Mouse (Mus musculus) bone marrow macrophage, adult 2 months (primary cell): ENCODE measurements around the gene Ccdc142. TPM values are rescaled to one million over a fixed set of nuclear protein-coding genes. Genes with fewer than 3 reads are reported as not detected.

Experiments
- H3K27ac ChIP-seq: 2 replicates; pipeline ENCODE4 v1.5.1; 2012; ENCODE audit warnings: low read depth, low read length; ENCODE audit not compliant: insufficient read depth
- H3K4me1 ChIP-seq: 2 replicates; pipeline ENCODE4 v1.6.1; 2012; ENCODE audit warnings: low read length; ENCODE audit not compliant: control insufficient read depth, insufficient read depth
- H3K4me3 ChIP-seq: 2 replicates; pipeline ENCODE4 v1.5.1; 2012; ENCODE audit warnings: mild to moderate bottlenecking, low read length, moderate library complexity; ENCODE audit not compliant: insufficient read depth
- CTCF ChIP-seq: IDR thresholded peaks from 2 replicates; pipeline ENCODE4 v1.5.1; 2012; ENCODE audit warnings: low read depth, mild to moderate bottlenecking, low read length, moderate library complexity
- POLR2A ChIP-seq: IDR thresholded peaks from 2 replicates; pipeline ENCODE4 v1.6.1; 2012; ENCODE audit warnings: mild to moderate bottlenecking, low read depth, low read length, borderline replicate concordance
- polyA plus RNA-seq: library from polyadenylated mRNA; stranded (reverse); fragments of >200 nt; gene quantifications from 2 replicates; pipeline ENCODE4 v1.2.4, GENCODE M21; 2012; ENCODE audit not compliant: missing spikeins, insufficient read depth, insufficient read length

Gene Ccdc142
- polyA plus RNA-seq, 1 experiment = 3.2 TPM

DNA sequence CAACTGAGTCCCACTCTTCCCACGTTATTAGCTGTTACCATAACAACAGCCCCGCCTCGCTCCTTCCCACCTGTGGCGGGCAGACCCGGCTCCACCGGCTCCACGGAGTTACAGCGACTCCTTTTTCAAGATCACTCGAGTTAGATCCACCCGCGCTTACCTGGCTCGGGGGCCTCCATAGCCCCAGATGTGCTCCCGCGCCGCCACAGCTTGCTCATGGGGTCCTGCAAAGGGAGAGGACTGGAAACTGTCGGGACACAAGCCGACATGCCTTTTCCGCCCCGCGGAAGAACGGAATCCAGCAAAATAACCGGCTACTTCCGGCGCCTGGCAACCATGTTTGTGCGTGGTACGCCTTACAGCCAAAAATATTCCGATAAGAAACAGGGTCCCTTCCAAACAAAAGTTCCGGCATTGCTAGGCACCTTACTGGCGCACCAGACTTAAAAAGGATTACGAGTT is 23.5 kb downstream of the Ccdc142 start:
- H3K27ac ChIP-seq = 0 out of 2 replicates have a peak overlapping the region, but pooled peaks have one; percentile 22
- H3K4me3 ChIP-seq = peak overlapping the region; percentile 85
- peaks cover 9% of the 10 kb centered on the region for H3K4me1 ChIP-seq
- TF ChIP-seq POLR2A = no peak
- TF ChIP-seq CTCF = no peak

- peaks cover 9% of the 10 kb centered on the region for H3K4me1 ChIP-seq
- H3K27ac ChIP-seq = 0 out of 2 replicates have a peak within 1 kb of the TSS, but pooled peaks have one; percentile 22
- peak within 1 kb of the TSS; percentile 85 for H3K4me3 ChIP-seq
- TF ChIP-seq POLR2A (no peak), CTCF (no peak)
Observed at GRCm38 (mm10) chr6:83125331-83125730, 23.9 kb downstream of the Ccdc142 start, which contains the start of gene Ino80b. TSS of gene Ino80b (minus strand) at chr6:83125431.

- Histone ChIP-seq H3K4me3 (no peak overlapping the region), H3K4me1 (peaks cover 21% of the 10 kb centered on the region), H3K27ac (no peak overlapping the region)
- TF ChIP-seq CTCF = no peak
- no peak for TF ChIP-seq POLR2A
Observed at GRCm38 (mm10) chr6:83127419-83127818, 26.0 kb downstream of the Ccdc142 start.

DNA sequence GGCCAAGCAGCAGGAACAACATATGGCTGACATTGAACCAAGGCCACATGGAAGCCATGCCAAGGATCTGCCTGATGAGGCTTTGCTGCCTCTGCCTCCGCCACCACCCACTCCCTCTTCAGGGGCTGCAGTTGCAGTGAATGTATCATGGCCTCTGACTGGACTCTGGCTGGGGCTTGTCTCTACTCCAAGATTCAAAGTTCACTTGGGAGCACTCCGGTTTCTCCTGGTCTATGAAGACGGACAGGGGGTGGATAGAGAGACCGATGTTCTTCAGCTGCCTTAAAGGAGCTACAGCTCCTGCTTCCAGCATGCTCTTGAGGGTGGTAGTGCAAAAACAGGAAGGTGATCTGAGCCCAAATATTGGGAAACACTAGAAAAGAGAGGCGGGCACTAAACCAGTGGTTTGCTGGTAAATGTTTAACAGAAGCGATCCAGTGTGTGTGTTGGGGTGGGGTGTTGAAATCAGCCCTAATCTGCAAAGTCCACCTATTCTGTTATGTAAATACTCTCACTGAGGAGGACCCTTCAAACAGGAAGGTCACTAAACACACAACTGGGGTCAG is 30.2 kb downstream of the Ccdc142 start:
- no peak for TF ChIP-seq POLR2A
- no peak for TF ChIP-seq CTCF
- Histone ChIP-seq H3K4me1 (peaks cover 40% of the 10 kb centered on the region), H3K4me3 (no peak overlapping the region), H3K27ac (peak overlapping the region; percentile 82)

DNA sequence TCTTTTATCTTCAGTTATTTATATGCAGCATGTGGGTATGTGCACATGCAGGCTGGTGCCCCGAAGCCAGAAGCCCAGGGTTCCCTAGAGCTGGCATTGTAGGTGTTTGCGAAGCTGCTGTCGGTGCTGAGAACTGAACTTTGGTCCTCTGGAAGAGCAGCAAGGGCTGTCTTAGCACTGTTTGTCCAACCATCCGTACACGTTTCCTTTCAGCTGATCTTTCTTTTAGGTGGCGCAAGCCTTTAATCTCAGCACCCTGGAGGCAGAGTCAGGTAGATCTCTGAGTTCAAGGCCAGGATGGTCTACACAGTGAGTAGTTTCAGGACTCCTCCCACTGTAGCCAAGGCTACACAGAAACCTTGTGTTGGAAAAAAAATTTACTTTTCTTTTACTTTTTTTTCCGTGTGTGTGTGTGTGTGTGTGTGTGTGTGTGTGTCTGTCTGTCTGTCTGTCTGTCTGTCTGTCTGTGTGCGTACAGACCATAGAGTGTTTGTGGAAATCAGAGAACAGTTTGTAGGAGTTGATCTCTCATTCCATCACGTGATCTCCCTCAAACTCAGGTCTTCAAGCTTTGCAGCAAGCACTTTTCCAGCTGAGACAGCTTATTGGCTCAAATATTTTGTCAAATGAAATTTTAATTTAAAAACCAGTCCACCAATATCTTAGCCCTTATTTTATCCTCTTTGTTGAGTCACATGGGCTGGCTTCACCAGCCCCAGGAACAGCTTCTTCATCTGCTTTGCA is 30.9 kb downstream of the Ccdc142 start:
- H3K4me1 ChIP-seq = peaks cover 40% of the 10 kb centered on the region
- H3K27ac ChIP-seq = peak overlapping the region; percentile 68

DNA sequence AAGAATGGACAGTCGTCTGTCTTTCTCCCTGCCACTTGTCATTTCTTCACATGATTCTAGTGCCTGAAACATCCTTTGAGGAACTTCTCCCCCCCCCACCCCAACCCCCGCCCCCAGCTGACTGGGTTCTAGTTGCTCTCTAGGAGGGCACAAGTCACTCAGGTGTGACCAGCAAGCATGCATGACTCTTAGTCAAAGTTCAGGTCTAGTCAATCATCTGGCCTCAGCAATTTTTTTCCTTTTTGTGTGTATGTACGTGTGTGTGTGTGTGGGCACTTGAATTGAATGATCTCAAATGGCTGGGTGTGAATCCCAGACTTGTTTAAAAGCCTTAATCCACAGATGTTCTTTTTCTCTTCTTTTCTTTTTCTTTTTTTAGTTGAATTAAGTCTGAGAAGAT is 32.8 kb downstream of the Ccdc142 start:
- TF ChIP-seq CTCF (no peak), POLR2A (no peak)
- peaks cover 45% of the 10 kb centered on the region for H3K4me1 ChIP-seq
- H3K27ac ChIP-seq = no peak overlapping the region
- no peak overlapping the region for H3K4me3 ChIP-seq

More for the DNA sequence above, 30.9 kb downstream of the Ccdc142 start:
- TF ChIP-seq CTCF = no peak
- no peak for TF ChIP-seq POLR2A
- no peak overlapping the region for H3K4me3 ChIP-seq

- Histone ChIP-seq H3K4me3 (peak within 1 kb of the TSS; percentile 64; the same call in 1 of the 2 replicates), H3K4me1 (peaks cover 45% of the 10 kb centered on the region), H3K27ac (no peak within 1 kb of the TSS)
- TF ChIP-seq POLR2A (no peak), CTCF (no peak)
Observed at GRCm38 (mm10) chr6:83134951-83135513, 33.6 kb downstream of the Ccdc142 start, which contains the start of gene Rtkn. TSS of gene Rtkn (plus strand) at chr6:83135463.

GRCm38 (mm10) chr6:83135571-83136161 is 34.3 kb downstream of the Ccdc142 start:
- no peak overlapping the region for H3K27ac ChIP-seq
- peaks cover 43% of the 10 kb centered on the region for H3K4me1 ChIP-seq
- no peak overlapping the region for H3K4me3 ChIP-seq

GRCm38 (mm10) chr6:83136291-83136880 is 35.0 kb downstream of the Ccdc142 start:
- Histone ChIP-seq H3K27ac (peak overlapping the region; percentile 70), H3K4me1 (peaks cover 37% of the 10 kb centered on the region), H3K4me3 (peak overlapping the region; percentile 64)
- TF ChIP-seq CTCF (no peak), POLR2A (no peak)

More at GRCm38 (mm10) chr6:83135571-83136161, 34.3 kb downstream of the Ccdc142 start:
- TF ChIP-seq CTCF = no peak
- no peak for TF ChIP-seq POLR2A

GRCm38 (mm10) chr6:83136881-83137575 is 35.6 kb downstream of the Ccdc142 start:
- peak overlapping the region; percentile 70 for H3K27ac ChIP-seq
- no peak for TF ChIP-seq POLR2A
- no peak for TF ChIP-seq CTCF
- peak overlapping the region; percentile 64 for H3K4me3 ChIP-seq
- peaks cover 37% of the 10 kb centered on the region for H3K4me1 ChIP-seq
